Mouse (Mus musculus) hindbrain, embryonic 12.5 days (tissue): ENCODE data around the gene Cytl1. TPM values are rescaled to one million over a fixed set of nuclear protein-coding genes. Genes with fewer than 3 reads are reported as not detected.

Experiments used
- ATAC-seq: fragments of 200-750 bp; cut with Nextera tagmentation; 2 replicates; pipeline ENCODE4 v1.8.0; 2017; ENCODE audit warnings: moderate TSS enrichment; ENCODE audit not compliant: low FRiP score
- H3K27ac ChIP-seq: fragments of 300-500 bp; sonication (generic); 2 replicates; pipeline ENCODE4 v1.5.1; 2016; ENCODE audit warnings: mild to moderate bottlenecking
- H3K27me3 ChIP-seq: fragments of 300-500 bp; sonication (generic); 2 replicates; pipeline ENCODE4 v1.6.1; 2016; ENCODE audit warnings: mild to moderate bottlenecking
- H3K36me3 ChIP-seq: fragments of 300-500 bp; sonication (generic); 2 replicates; pipeline ENCODE4 v1.6.1; 2016; ENCODE audit warnings: mild to moderate bottlenecking
- H3K4me1 ChIP-seq: fragments of 300-500 bp; sonication (generic); 2 replicates; pipeline ENCODE4 v1.6.1; 2016
- H3K4me2 ChIP-seq: fragments of 300-500 bp; sonication (generic); replicated peaks from 2 replicates; pipeline ENCODE4 v1.6.1; 2016; ENCODE audit warnings: mild to moderate bottlenecking
- H3K4me3 ChIP-seq: fragments of 300-500 bp; sonication (generic); 2 replicates; pipeline ENCODE4 v1.5.1; 2016; ENCODE audit warnings: mild to moderate bottlenecking
- H3K9ac ChIP-seq: fragments of 300-500 bp; sonication (generic); 2 replicates; pipeline ENCODE4 v1.6.1; 2016; ENCODE audit warnings: mild to moderate bottlenecking, moderate library complexity
- H3K9me3 ChIP-seq: fragments of 300-500 bp; sonication (generic); replicated peaks from 2 replicates; pipeline ENCODE4 v1.6.1; 2016; ENCODE audit warnings: mild to moderate bottlenecking
- WGBS: fragments of 180-500 bp; shearing (Covaris S2); methylation state at CpG from one replicate; pipeline ENCODE4 v1.1.7; 2016; 5-methylcytosine and 5-hydroxymethylcytosine counted together
- polyA plus RNA-seq: library from polyadenylated mRNA; unstranded; fragments of >200 nt; fragmentation: Nextera tagmentation; extraction: Ambion mirVana; gene quantifications from 2 replicates; pipeline ENCODE4 v1.2.1, GENCODE M21; 2016

Gene Cytl1
- polyA plus RNA-seq, 1 experiment from 2014 or later: 6.9 TPM

DNA sequence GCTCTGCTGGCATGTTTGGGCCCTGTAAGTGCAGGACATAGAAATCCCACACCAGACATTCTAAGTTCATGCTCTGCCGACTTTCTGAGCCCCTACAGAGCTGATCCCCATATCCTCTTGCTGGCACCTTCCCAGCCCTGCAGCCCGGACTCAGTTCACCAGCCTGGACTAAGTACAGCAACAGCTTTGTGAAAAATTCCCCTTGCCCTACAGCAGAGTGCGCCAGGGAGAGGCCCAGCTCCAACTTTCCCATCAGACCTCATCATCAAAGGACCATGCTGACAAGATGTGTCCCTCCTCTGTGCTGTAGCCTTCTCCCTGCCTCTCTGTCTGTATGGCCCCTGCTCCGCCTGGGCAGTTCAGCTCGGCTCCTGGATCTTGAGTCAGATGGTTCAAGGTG, 40.4 kb downstream of the Cytl1 start:
- Histone ChIP-seq H3K36me3 (no peaks in the 10 kb centered on the region), H3K27me3 (no peaks in the 10 kb centered on the region), H3K4me1 (no peaks in the 10 kb centered on the region), H3K4me3 (no peak overlapping the region), H3K4me2 (no peak overlapping the region), H3K9ac (no peak overlapping the region), H3K9me3 (no peaks in the 10 kb centered on the region), H3K27ac (no peak overlapping the region)
- no peak for ATAC-seq
- 41% methylated on average over 5 of the region's 5 CpGs for WGBS

DNA sequence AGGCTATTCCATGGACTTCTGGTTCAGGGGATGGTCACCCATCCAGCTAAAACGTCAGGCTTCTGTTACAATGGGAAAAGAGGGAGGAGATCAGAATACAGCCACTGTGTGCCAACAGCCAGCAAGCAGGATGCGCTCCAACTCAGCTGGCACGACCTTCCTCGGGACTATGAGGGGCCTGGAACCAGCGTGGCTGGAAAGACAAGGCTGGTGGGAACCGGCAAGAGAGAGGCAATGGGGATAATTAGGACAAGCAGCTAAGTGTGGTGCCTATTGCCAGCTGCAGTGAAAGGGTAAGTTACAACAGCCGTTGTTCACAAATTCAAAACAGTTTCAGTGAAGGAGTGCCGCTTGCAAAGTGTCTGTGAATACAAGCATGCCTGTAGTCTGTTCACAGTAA, 48.0 kb downstream of the Cytl1 start:
- no peak overlapping the region for H3K4me3 ChIP-seq
- H3K4me1 ChIP-seq: no peaks in the 10 kb centered on the region
- ATAC-seq: no peak
- 70% methylated on average over 7 of the region's 8 CpGs for WGBS
- H3K36me3 ChIP-seq: no peaks in the 10 kb centered on the region
- no peak overlapping the region for H3K27ac ChIP-seq
- H3K27me3 ChIP-seq: no peaks in the 10 kb centered on the region
- no peaks in the 10 kb centered on the region for H3K9me3 ChIP-seq
- H3K4me2 ChIP-seq: no peak overlapping the region
- no peak overlapping the region for H3K9ac ChIP-seq

DNA sequence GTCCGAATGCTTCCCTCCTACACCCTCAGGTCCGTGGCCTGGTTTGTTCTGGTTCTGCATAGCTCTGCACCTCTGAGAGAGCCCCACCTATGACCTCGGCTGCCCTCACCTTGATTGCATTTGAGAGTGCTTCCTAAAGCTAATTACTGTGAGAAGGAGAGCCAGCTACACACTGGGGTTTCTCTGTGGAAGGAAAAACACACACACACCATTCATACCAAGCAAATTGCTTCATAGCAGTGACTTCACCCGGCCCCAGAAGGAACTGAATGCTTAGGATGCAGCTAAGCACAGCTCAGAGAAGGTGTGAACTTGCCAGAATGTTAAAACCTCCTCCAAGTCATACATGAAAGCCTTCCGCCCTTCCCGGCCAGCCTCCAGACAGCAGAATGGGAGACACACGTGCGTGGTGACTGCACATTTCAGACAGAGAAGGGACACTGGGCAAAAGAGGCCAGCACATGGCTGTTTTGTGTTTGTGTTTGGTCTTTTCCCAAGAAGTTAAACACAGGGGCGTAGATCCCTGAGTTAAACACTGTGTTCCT, 49.6 kb downstream of the Cytl1 start:
- 80% methylated on average over 9 of the region's 9 CpGs for WGBS
- H3K9me3 ChIP-seq: no peaks in the 10 kb centered on the region
- H3K9ac ChIP-seq: no peak overlapping the region
- H3K27ac ChIP-seq: no peak overlapping the region
- no peaks in the 10 kb centered on the region for H3K36me3 ChIP-seq
- no peak for ATAC-seq
- H3K4me1 ChIP-seq: no peaks in the 10 kb centered on the region
- H3K4me3 ChIP-seq: no peak overlapping the region
- no peak overlapping the region for H3K4me2 ChIP-seq
- no peaks in the 10 kb centered on the region for H3K27me3 ChIP-seq

Other genes with a start within 250 kb of the Cytl1 start
- gene Stk32b, start 18.3 kb upstream of the Cytl1 start, polyA plus RNA-seq: 8.6 and 9.3 TPM in 2 replicates
- gene Msx1, start 89.1 kb downstream of the Cytl1 start, polyA plus RNA-seq: 95.6 and 118 TPM in 2 replicates